Mouse (Mus musculus) forebrain, embryonic 15.5 days (tissue): ENCODE results near the gene Ccr8. TPM values are rescaled to one million over a fixed set of nuclear protein-coding genes. Genes with fewer than 3 reads are reported as not detected.

Experiments
- ATAC-seq: fragments of 200-750 bp; cut with Nextera tagmentation; replicated peaks from 2 replicates; pipeline ENCODE4 v1.8.0; 2017; ENCODE audit warnings: mild to moderate bottlenecking, moderate TSS enrichment, moderate library complexity
- H3K27ac ChIP-seq: fragments of 300-500 bp; sonication (generic); replicated peaks from 2 replicates; pipeline ENCODE4 v1.5.1; 2015; ENCODE audit warnings: mild to moderate bottlenecking, inconsistent platforms
- H3K27me3 ChIP-seq: fragments of 300-500 bp; sonication (generic); 2 replicates; pipeline ENCODE4 v1.6.1; 2015; ENCODE audit warnings: inconsistent platforms
- H3K36me3 ChIP-seq: fragments of 300-500 bp; sonication (generic); 2 replicates; pipeline ENCODE4 v1.6.1; 2015; ENCODE audit warnings: mild to moderate bottlenecking, inconsistent platforms
- H3K4me1 ChIP-seq: fragments of 300-500 bp; sonication (generic); 2 replicates; pipeline ENCODE4 v1.6.1; 2015; ENCODE audit warnings: inconsistent platforms
- H3K4me2 ChIP-seq: fragments of 300-500 bp; sonication (generic); replicated peaks from 2 replicates; pipeline ENCODE4 v1.6.1; 2015; ENCODE audit warnings: mild to moderate bottlenecking, inconsistent platforms
- H3K4me3 ChIP-seq: fragments of 300-500 bp; sonication (generic); 2 replicates; pipeline ENCODE4 v1.5.1; 2015; ENCODE audit warnings: mild to moderate bottlenecking, inconsistent platforms
- H3K9ac ChIP-seq: fragments of 300-500 bp; sonication (generic); replicated peaks from 2 replicates; pipeline ENCODE4 v1.6.1; 2015; ENCODE audit warnings: mild to moderate bottlenecking, inconsistent platforms
- H3K9me3 ChIP-seq: fragments of 300-500 bp; sonication (generic); 2 replicates; pipeline ENCODE4 v1.6.1; 2016; ENCODE audit warnings: inconsistent platforms
- WGBS: fragments of 180-500 bp; shearing (Covaris S2); methylation state at CpG from one replicate; pipeline ENCODE4 v1.1.7; 2015; ENCODE audit warnings: mixed read lengths; 5-methylcytosine and 5-hydroxymethylcytosine counted together
- polyA plus RNA-seq: library from polyadenylated mRNA; unstranded; fragments of >200 nt; fragmentation: Nextera tagmentation; extraction: Ambion mirVana; gene quantifications from 2 replicates; pipeline ENCODE4 v1.2.1, GENCODE M21; 2015

The Ccr8 gene
- not detected in 2 replicates for polyA plus RNA-seq

GRCm38 (mm10) chr9:120091696-120092238 lies at the start of gene Ccr8:
TSS of gene Ccr8 (plus strand) at chr9:120092114.
- WGBS, result 78% methylated on average over 5 of the region's 5 CpGs
- H3K4me2 ChIP-seq, result no peak within 1 kb of the TSS
- no peak within 1 kb of the TSS for H3K9ac ChIP-seq
- no peaks in the 10 kb centered on the region for H3K36me3 ChIP-seq
- H3K9me3 ChIP-seq, result no peaks in the 10 kb centered on the region
- no peaks in the 10 kb centered on the region for H3K4me1 ChIP-seq
- no peak within 1 kb of the TSS for H3K27ac ChIP-seq
- ATAC-seq, result no peak
- no peak within 1 kb of the TSS for H3K4me3 ChIP-seq
- H3K27me3 ChIP-seq, result no peaks in the 10 kb centered on the region

DNA sequence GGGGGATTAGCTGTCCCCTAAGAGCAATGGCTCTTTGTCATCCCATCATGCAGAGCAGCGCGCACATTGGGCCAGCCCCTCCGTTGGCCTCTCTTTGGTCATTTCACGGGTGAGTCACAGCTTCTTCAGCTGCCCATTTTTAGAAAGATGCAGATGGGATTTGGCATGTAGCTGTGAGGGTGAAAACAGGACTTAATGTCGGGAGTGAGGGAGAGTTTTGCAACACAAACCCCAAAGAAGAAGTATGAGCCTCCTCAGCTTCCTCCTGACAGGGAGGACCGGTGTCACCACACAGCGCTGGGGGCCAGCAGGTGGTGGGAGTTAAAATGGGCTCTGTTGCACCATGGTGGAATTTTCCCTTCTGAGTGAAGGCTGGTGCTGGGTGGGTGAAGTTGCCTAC lies 48.8 kb upstream of the Ccr8 start:
- H3K4me1 ChIP-seq, result 0 out of 2 replicates have a peak, but pooled peaks cover 3% of the 10 kb centered on the region
- H3K27ac ChIP-seq, result no peak overlapping the region
- H3K27me3 ChIP-seq, result no peaks in the 10 kb centered on the region
- H3K9ac ChIP-seq, result no peak overlapping the region
- no peak overlapping the region for H3K4me2 ChIP-seq
- H3K9me3 ChIP-seq, result no peaks in the 10 kb centered on the region
- H3K36me3 ChIP-seq, result no peaks in the 10 kb centered on the region
- no peak overlapping the region for H3K4me3 ChIP-seq
- ATAC-seq, result no peak
- WGBS, result 82% methylated on average over 7 of the region's 7 CpGs

DNA sequence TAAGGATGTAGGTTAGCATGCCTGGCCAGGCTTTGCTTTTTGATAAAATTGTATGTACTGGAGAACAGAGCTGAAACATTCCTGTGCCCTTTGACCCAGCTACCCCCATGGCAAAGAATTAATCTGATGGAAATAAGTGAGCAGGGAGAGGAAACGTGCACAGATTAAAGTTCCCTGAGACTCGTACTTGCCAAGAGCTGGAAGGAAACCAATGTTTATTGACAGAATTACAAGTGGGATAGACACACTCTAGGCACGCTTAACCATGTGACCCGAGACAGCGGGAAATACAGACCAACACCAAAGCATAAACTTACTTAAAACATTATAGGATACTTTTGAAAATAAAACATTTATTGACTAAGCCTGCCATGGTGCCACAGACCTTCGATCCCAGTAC lies 43.4 kb upstream of the Ccr8 start:
- 66% methylated on average over 6 of the region's 6 CpGs for WGBS
- Histone ChIP-seq H3K36me3 (no peaks in the 10 kb centered on the region), H3K4me2 (no peak overlapping the region), H3K4me3 (no peak overlapping the region), H3K27ac (no peak overlapping the region), H3K27me3 (no peaks in the 10 kb centered on the region), H3K9me3 (no peaks in the 10 kb centered on the region), H3K9ac (no peak overlapping the region), H3K4me1 (0 out of 2 replicates have a peak, but pooled peaks cover 2% of the 10 kb centered on the region)
- no peak for ATAC-seq

DNA sequence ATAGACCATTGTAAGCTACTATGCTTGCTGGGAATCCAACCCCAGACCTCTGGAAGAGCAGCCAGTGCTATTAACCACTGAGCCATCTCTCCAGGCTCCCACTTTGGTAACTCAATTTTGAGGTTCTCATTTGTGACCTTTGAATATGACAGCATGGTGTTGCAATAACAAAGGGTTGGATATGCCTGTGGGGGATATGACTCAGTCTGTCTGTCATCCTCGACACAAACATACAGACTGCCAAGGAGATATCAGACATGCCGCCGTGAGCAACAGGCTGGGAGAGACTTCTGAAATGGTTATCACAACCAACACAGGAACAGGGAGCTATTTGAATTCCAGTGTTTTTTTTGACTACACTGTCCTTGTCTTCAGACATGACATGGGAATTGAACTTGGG lies 42.5 kb upstream of the Ccr8 start:
- H3K4me2 ChIP-seq, result no peak overlapping the region
- no peaks in the 10 kb centered on the region for H3K27me3 ChIP-seq
- WGBS, result 81% methylated on average over 3 of the region's 3 CpGs
- no peak overlapping the region for H3K4me3 ChIP-seq
- H3K27ac ChIP-seq, result no peak overlapping the region
- H3K9me3 ChIP-seq, result no peaks in the 10 kb centered on the region
- H3K9ac ChIP-seq, result no peak overlapping the region
- ATAC-seq, result no peak
- no peaks in the 10 kb centered on the region for H3K4me1 ChIP-seq
- H3K36me3 ChIP-seq, result no peaks in the 10 kb centered on the region

GRCm38 (mm10) chr9:120054545-120055277 lies 37.2 kb upstream of the Ccr8 start:
- no peak for ATAC-seq
- no peak overlapping the region for H3K4me3 ChIP-seq
- no peak overlapping the region for H3K4me2 ChIP-seq
- no peak overlapping the region for H3K9ac ChIP-seq
- no peaks in the 10 kb centered on the region for H3K27me3 ChIP-seq
- WGBS, result 45% methylated on average over 8 of the region's 8 CpGs
- no peaks in the 10 kb centered on the region for H3K4me1 ChIP-seq
- H3K27ac ChIP-seq, result no peak overlapping the region
- no peaks in the 10 kb centered on the region for H3K36me3 ChIP-seq
- H3K9me3 ChIP-seq, result no peaks in the 10 kb centered on the region

GRCm38 (mm10) chr9:120056201-120056600 lies 35.7 kb upstream of the Ccr8 start:
- Histone ChIP-seq H3K4me2 (no peak overlapping the region), H3K9me3 (no peaks in the 10 kb centered on the region), H3K9ac (no peak overlapping the region), H3K4me3 (no peak overlapping the region), H3K4me1 (no peaks in the 10 kb centered on the region), H3K27me3 (no peaks in the 10 kb centered on the region), H3K36me3 (no peaks in the 10 kb centered on the region), H3K27ac (no peak overlapping the region)
- WGBS, result 85% methylated on average over 9 of the region's 9 CpGs
- ATAC-seq, result no peak

GRCm38 (mm10) chr9:120058730-120059129 lies 33.2 kb upstream of the Ccr8 start:
- Histone ChIP-seq H3K27me3 (no peaks in the 10 kb centered on the region), H3K4me2 (no peak overlapping the region), H3K9ac (no peak overlapping the region), H3K4me1 (no peaks in the 10 kb centered on the region), H3K36me3 (no peaks in the 10 kb centered on the region), H3K9me3 (no peaks in the 10 kb centered on the region), H3K27ac (no peak overlapping the region), H3K4me3 (no peak overlapping the region)
- 74% methylated on average over 3 of the region's 3 CpGs for WGBS
- ATAC-seq, result no peak

- Histone ChIP-seq H3K9me3 (no peaks in the 10 kb centered on the region), H3K4me2 (no peak overlapping the region), H3K4me1 (no peaks in the 10 kb centered on the region), H3K27me3 (no peaks in the 10 kb centered on the region), H3K9ac (no peak overlapping the region), H3K27ac (no peak overlapping the region), H3K36me3 (no peaks in the 10 kb centered on the region), H3K4me3 (no peak overlapping the region)
- no peak for ATAC-seq
- 85% methylated on average over 4 of the region's 4 CpGs for WGBS
Measured at GRCm38 (mm10) chr9:120064317-120064716, 27.6 kb upstream of the Ccr8 start.

- no peak for ATAC-seq
- Histone ChIP-seq H3K9me3 (no peaks in the 10 kb centered on the region), H3K4me3 (no peak overlapping the region), H3K4me1 (no peaks in the 10 kb centered on the region), H3K36me3 (no peaks in the 10 kb centered on the region), H3K27me3 (no peaks in the 10 kb centered on the region), H3K27ac (no peak overlapping the region), H3K4me2 (no peak overlapping the region), H3K9ac (no peak overlapping the region)
- WGBS, result 82% methylated on average over 2 of the region's 2 CpGs
Measured at GRCm38 (mm10) chr9:120067609-120068008, 24.3 kb upstream of the Ccr8 start.

DNA sequence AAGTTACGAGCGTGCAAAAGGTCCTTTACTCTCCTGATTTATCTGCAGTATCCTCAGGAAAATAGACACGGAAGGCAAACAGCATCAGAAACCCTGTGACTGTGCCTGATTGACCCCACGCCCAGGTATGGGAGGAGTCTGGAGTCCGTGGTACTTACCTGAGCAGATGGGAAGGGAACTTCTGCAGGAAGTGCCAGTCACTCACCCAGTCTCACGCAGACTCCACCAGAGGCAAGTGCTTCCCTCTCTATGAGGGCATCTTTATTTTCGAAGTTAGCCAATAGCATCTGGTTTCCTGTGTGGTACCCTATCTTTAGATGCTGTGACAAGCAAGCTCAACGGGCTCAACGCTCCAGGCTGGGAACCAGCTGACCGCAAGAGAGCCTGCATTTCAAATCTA lies 23.9 kb upstream of the Ccr8 start:
- no peaks in the 10 kb centered on the region for H3K4me1 ChIP-seq

DNA sequence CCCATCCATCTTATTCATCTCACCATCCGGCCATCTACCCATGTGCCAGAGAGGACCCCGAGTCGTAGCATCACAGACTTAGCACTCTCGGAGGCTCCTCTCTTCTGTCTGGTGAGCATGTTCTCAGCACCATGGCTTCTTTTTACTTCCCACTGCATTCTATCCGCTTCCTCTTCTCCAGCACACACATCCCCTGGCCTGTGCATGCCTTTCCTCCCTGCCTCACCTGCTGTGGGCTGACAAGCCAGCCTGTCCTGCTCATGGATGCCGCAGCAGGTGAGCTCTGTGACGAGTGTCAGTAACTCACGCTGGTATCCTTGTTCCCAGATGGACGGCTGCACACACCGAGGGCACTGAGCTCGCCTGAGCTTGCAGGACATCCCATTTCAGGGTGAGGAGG lies 22.1 kb upstream of the Ccr8 start, which contains the start of gene Cx3cr1:
Gene Cx3cr1, minus strand, starts transcription at position 101 of the 400 bp plus-strand sequence.
- H3K9me3 ChIP-seq, result no peaks in the 10 kb centered on the region
- no peaks in the 10 kb centered on the region for H3K27me3 ChIP-seq
- H3K27ac ChIP-seq, result no peak within 1 kb of the TSS
- WGBS, result 88% methylated on average over 11 of the region's 11 CpGs
- no peak within 1 kb of the TSS for H3K9ac ChIP-seq
- no peaks in the 10 kb centered on the region for H3K36me3 ChIP-seq
- no peak within 1 kb of the TSS for H3K4me2 ChIP-seq
- ATAC-seq, result no peak
- no peaks in the 10 kb centered on the region for H3K4me1 ChIP-seq
- no peak within 1 kb of the TSS for H3K4me3 ChIP-seq

More for the DNA sequence above, 23.9 kb upstream of the Ccr8 start:
- no peak overlapping the region for H3K4me3 ChIP-seq
- no peaks in the 10 kb centered on the region for H3K27me3 ChIP-seq
- no peaks in the 10 kb centered on the region for H3K36me3 ChIP-seq
- H3K4me2 ChIP-seq, result no peak overlapping the region
- WGBS, result 69% methylated on average over 10 of the region's 10 CpGs
- H3K27ac ChIP-seq, result no peak overlapping the region
- no peak overlapping the region for H3K9ac ChIP-seq
- no peak for ATAC-seq
- no peaks in the 10 kb centered on the region for H3K9me3 ChIP-seq

GRCm38 (mm10) chr9:120071251-120071650 lies 20.7 kb upstream of the Ccr8 start:
- WGBS, result 79% methylated on average over 2 of the region's 2 CpGs
- no peaks in the 10 kb centered on the region for H3K27me3 ChIP-seq
- no peak overlapping the region for H3K4me2 ChIP-seq
- no peaks in the 10 kb centered on the region for H3K4me1 ChIP-seq
- H3K27ac ChIP-seq, result no peak overlapping the region
- no peak for ATAC-seq
- H3K9ac ChIP-seq, result no peak overlapping the region
- H3K36me3 ChIP-seq, result no peaks in the 10 kb centered on the region
- H3K9me3 ChIP-seq, result no peaks in the 10 kb centered on the region
- H3K4me3 ChIP-seq, result no peak overlapping the region

GRCm38 (mm10) chr9:120073169-120073568 lies 18.7 kb upstream of the Ccr8 start:
- Histone ChIP-seq H3K36me3 (no peaks in the 10 kb centered on the region), H3K4me3 (no peak overlapping the region), H3K27ac (no peak overlapping the region), H3K9me3 (no peaks in the 10 kb centered on the region), H3K27me3 (no peaks in the 10 kb centered on the region), H3K4me1 (0 out of 2 replicates have a peak, but pooled peaks cover 2% of the 10 kb centered on the region), H3K4me2 (no peak overlapping the region), H3K9ac (no peak overlapping the region)
- WGBS, result 12% methylated on average over 3 of the region's 3 CpGs
- no peak for ATAC-seq
